Mouse (Mus musculus) heart, embryonic 14.5 days (tissue): ENCODE measurements around the gene Adcy2. TPM values are rescaled to one million over a fixed set of nuclear protein-coding genes. Genes with fewer than 3 reads are reported as not detected.

Experiments used
- ATAC-seq: fragments of 200-750 bp; cut with Nextera tagmentation; 2 replicates; pipeline ENCODE4 v1.8.0; 2017; ENCODE audit warnings: low read depth, moderate TSS enrichment; ENCODE audit not compliant: insufficient number of reproducible peaks, insufficient read depth, low FRiP score
- H3K27ac ChIP-seq, 2 experiments: fragments of 200-500 bp in 1 of 2; fragments of 300-500 bp in 1 of 2; sonication (generic) in 1 of 2; replicated peaks in 1 of 2; 2 replicates each; pipeline ENCODE4 v1.5.1; 2012 to 2014; ENCODE audit warnings: low read depth in 2 of 2, low read length in 2 of 2, control low read depth in 1 of 2, mild to moderate bottlenecking in 1 of 2, mixed read lengths in 1 of 2; ENCODE audit not compliant: control insufficient read depth in 1 of 2, insufficient read depth in 1 of 2
- H3K27me3 ChIP-seq: fragments of 300-500 bp; sonication (generic); 2 replicates; pipeline ENCODE4 v1.6.1; 2014; ENCODE audit warnings: mild to moderate bottlenecking, low read length, control low read depth; ENCODE audit not compliant: control insufficient read depth, insufficient read depth
- H3K36me3 ChIP-seq: fragments of 300-500 bp; sonication (generic); 2 replicates; pipeline ENCODE4 v1.6.1; 2014; ENCODE audit warnings: mild to moderate bottlenecking, control low read depth, low read length, mixed read lengths; ENCODE audit not compliant: control insufficient read depth, insufficient read depth
- H3K4me1 ChIP-seq, 2 experiments: fragments of 200-500 bp in 1 of 2; fragments of 300-500 bp in 1 of 2; sonication (generic) in 1 of 2; 2 replicates each; pipeline ENCODE4 v1.6.1; 2012 to 2014; ENCODE audit warnings: low read length in 2 of 2, control low read depth in 1 of 2, mixed read lengths in 1 of 2; ENCODE audit not compliant: control insufficient read depth in 2 of 2, insufficient read depth in 2 of 2
- H3K4me2 ChIP-seq: fragments of 300-500 bp; sonication (generic); 2 replicates; pipeline ENCODE4 v1.6.1; 2014; ENCODE audit warnings: mild to moderate bottlenecking, low read length
- H3K4me3 ChIP-seq, 2 experiments: fragments of 200-500 bp in 1 of 2; fragments of 300-500 bp in 1 of 2; sonication (generic) in 1 of 2; 2 replicates each; pipeline ENCODE4 v1.5.1; 2012 to 2014; ENCODE audit warnings: low read length in 2 of 2, mild to moderate bottlenecking in 2 of 2, control low read depth in 1 of 2, low read depth in 1 of 2, moderate library complexity in 1 of 2; ENCODE audit not compliant: control insufficient read depth in 1 of 2, insufficient read depth in 1 of 2
- H3K9ac ChIP-seq: fragments of 300-500 bp; sonication (generic); 2 replicates; pipeline ENCODE4 v1.6.1; 2014; ENCODE audit warnings: mild to moderate bottlenecking, low read length
- H3K9me3 ChIP-seq: fragments of 300-500 bp; sonication (generic); 2 replicates; pipeline ENCODE4 v1.6.1; 2016; ENCODE audit warnings: low read length, control low read depth; ENCODE audit not compliant: control insufficient read depth
- WGBS: fragments of 180-500 bp; shearing (Covaris S2); extraction: QIAGEN DNeasy Blood & Tissue Kit; methylation state at CpG from one replicate; pipeline ENCODE4 v1.1.7; 2014; 5-methylcytosine and 5-hydroxymethylcytosine counted together
- polyA plus RNA-seq: library from polyadenylated mRNA; unstranded; fragments of >200 nt; fragmentation: Nextera tagmentation; extraction: Ambion mirVana; gene quantifications from 2 replicates; pipeline ENCODE4 v1.2.1, GENCODE M21; 2014

Gene Adcy2
- polyA plus RNA-seq, 1 experiment from 2014 or later = 0.89 TPM

- Histone ChIP-seq H3K36me3 (no peaks in the 10 kb centered on the region), H3K27ac (no peak overlapping the region), H3K27me3 (no peaks in the 10 kb centered on the region), H3K9me3 (peaks cover 2% of the 10 kb centered on the region; the same call in 1 of the 2 replicates), H3K9ac (no peak overlapping the region), H3K4me2 (no peak overlapping the region), H3K4me1 (no peaks in the 10 kb centered on the region), H3K4me3 (no peak overlapping the region)
- 64% methylated on average over 2 of the region's 2 CpGs for WGBS
- no peak for ATAC-seq
These were observed 225.6 kb downstream of the Adcy2 start for GRCm38 (mm10) chr13:68773599-68774211.

DNA sequence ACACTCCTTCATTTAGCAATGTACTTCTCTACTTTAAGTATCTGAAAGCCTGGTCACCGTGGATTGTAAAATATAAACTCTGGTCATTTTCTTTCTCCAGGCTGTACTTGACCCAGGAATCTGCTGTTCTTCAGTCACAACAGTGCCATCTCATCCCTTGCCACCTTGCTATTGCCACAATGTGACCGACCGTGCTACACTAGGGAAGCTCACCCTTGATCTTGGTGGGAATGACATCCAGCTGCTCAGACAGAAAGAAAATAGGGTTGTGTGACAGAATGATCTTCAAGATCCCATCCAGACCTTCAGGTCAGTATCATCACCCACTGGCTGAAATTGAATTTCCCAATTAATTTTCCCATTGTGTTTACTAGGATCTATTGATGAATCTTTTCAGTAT, 230.8 kb downstream of the Adcy2 start:
- H3K27ac ChIP-seq = no peak overlapping the region
- no peaks in the 10 kb centered on the region for H3K4me1 ChIP-seq
- H3K4me3 ChIP-seq = no peak overlapping the region
- peaks cover 2% of the 10 kb centered on the region; the same call in 1 of the 2 replicates for H3K9me3 ChIP-seq
- no peaks in the 10 kb centered on the region for H3K36me3 ChIP-seq
- 91% methylated on average over 3 of the region's 3 CpGs for WGBS
- H3K9ac ChIP-seq = no peak overlapping the region
- H3K4me2 ChIP-seq = no peak overlapping the region
- no peaks in the 10 kb centered on the region for H3K27me3 ChIP-seq
- no peak for ATAC-seq

DNA sequence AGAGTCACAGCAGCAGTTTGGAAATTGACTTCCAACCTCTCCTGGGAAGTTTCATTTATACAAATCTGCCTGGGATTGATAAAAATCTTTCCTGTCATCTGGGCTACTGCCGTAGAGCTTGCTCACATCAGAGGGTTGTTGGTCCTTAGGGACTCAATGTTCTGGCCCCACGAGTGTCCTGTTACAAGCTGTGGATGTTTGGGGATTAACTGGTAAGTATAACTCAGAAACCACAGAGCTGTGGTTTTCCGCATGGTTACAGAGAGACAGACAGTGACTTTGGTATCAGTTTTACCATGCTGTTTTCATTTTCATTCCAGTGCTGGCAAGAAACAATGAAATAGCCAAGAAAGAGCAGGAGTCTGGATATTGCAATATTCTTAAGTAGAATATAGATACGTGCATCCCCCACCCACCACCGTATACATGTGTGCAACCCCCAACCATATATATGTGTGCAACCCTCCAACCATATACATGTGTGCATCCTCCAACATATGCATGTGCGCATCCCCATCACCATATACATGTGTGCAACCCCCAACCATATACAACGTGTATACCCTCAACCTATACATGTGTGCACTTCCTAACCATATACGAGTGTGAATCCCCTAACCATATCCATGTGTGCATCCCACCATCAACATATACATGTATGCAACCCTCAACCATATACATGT, 233.3 kb downstream of the Adcy2 start:
- Histone ChIP-seq H3K9me3 (peaks cover 2% of the 10 kb centered on the region; the same call in 1 of the 2 replicates), H3K27me3 (no peaks in the 10 kb centered on the region), H3K4me1 (no peaks in the 10 kb centered on the region), H3K9ac (no peak overlapping the region), H3K4me3 (no peak overlapping the region), H3K27ac (no peak overlapping the region), H3K4me2 (no peak overlapping the region), H3K36me3 (no peaks in the 10 kb centered on the region)
- 70% methylated on average over 8 of the region's 8 CpGs for WGBS
- ATAC-seq = no peak; the same call in 1 of the 2 replicates

GRCm38 (mm10) chr13:68764614-68765013, 234.7 kb downstream of the Adcy2 start:
- 80% methylated on average over 3 of the region's 3 CpGs for WGBS
- Histone ChIP-seq H3K36me3 (no peaks in the 10 kb centered on the region), H3K27ac (no peak overlapping the region), H3K4me3 (no peak overlapping the region), H3K27me3 (no peaks in the 10 kb centered on the region), H3K9me3 (no peaks in the 10 kb centered on the region; the same call in 1 of the 2 replicates), H3K4me2 (no peak overlapping the region), H3K4me1 (no peaks in the 10 kb centered on the region), H3K9ac (no peak overlapping the region)
- no peak for ATAC-seq

DNA sequence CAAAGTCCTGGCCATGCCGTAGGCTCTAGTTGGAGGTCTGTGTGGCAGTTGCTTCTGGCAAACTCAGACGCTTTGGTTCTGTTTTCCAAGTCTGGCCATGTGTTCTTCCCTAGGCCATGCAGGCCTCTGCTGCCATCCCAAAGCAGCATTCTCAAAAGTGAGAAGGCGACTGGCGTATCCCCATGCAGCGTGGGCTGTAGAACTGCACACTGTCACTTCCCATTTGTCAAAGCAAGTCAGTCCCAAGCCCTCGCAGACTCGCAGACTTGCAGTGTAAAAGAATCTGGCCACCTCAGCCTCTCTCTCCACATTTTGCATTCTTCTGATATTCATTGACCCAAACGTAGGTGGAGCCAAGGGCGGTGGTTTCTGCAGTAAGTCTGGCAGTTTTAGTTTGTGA, 249.5 kb downstream of the Adcy2 start:
- Histone ChIP-seq H3K27ac (no peak overlapping the region), H3K9me3 (no peaks in the 10 kb centered on the region), H3K4me2 (no peak overlapping the region), H3K27me3 (no peaks in the 10 kb centered on the region), H3K36me3 (no peaks in the 10 kb centered on the region), H3K9ac (no peak overlapping the region), H3K4me3 (no peak overlapping the region), H3K4me1 (no peaks in the 10 kb centered on the region)
- no peak for ATAC-seq
- WGBS = 49% methylated on average over 9 of the region's 9 CpGs

DNA sequence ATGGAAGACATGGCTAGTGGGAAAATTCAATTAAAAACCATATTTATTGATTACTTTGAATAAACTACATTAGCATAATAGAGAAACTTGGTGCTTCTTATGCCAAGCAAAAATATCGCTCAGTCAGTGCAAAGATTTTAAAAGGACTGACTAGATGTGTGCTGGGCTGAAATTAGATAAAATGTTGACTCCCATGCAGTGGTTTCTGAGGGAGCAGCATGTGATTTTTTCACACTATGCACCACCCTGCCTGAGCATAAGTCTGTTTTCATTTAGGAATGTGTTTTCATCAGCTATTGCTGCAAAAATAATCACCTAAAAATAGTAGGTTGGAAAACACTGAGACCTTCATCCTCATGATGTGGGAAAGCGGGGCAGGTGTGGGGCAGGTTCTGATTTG, 250.0 kb downstream of the Adcy2 start:
- H3K27ac ChIP-seq = no peak overlapping the region
- H3K9ac ChIP-seq = no peak overlapping the region
- no peak overlapping the region for H3K4me3 ChIP-seq
- no peak for ATAC-seq
- H3K36me3 ChIP-seq = no peaks in the 10 kb centered on the region
- H3K27me3 ChIP-seq = no peaks in the 10 kb centered on the region
- no peak overlapping the region for H3K4me2 ChIP-seq
- H3K9me3 ChIP-seq = no peaks in the 10 kb centered on the region
- H3K4me1 ChIP-seq = no peaks in the 10 kb centered on the region
- 81% methylated on average over 2 of the region's 2 CpGs for WGBS

- Histone ChIP-seq H3K36me3 (no peaks in the 10 kb centered on the region), H3K4me2 (no peak overlapping the region), H3K9ac (no peak overlapping the region), H3K4me1 (no peaks in the 10 kb centered on the region), H3K27ac (no peak overlapping the region), H3K9me3 (no peaks in the 10 kb centered on the region), H3K4me3 (no peak overlapping the region), H3K27me3 (no peaks in the 10 kb centered on the region)
- 86% methylated on average over 5 of the region's 5 CpGs for WGBS
- ATAC-seq = no peak
These were observed 253.9 kb downstream of the Adcy2 start for GRCm38 (mm10) chr13:68745426-68745825.

DNA sequence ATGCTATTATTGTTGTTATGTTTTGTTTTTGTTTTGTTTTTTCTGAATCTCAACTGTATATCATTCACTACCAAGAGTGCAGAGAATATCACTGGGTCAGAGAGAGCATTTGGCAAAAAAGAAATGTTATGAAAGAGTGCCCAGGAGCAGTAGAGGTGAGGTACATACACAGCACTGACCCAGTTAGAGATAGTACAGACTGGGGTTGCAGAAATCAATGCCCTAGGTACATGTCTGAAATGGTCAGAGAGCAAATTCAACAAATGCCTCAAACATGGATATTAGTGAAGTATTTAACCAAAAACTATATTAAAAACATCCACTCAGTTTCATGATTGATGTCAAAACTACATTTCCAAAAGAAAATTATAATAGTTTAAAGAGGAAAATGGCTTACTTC, 286.7 kb downstream of the Adcy2 start:
- Histone ChIP-seq H3K27ac (no peak overlapping the region), H3K9me3 (no peaks in the 10 kb centered on the region), H3K36me3 (no peaks in the 10 kb centered on the region), H3K4me1 (no peaks in the 10 kb centered on the region), H3K27me3 (no peaks in the 10 kb centered on the region), H3K4me3 (no peak overlapping the region), H3K9ac (no peak overlapping the region), H3K4me2 (no peak overlapping the region)
- ATAC-seq = no peak
